Mouse (Mus musculus) gastrocnemius, postnatal 36 days (tissue): Measurements from ENCODE around the gene Mea1. TPM values are rescaled to one million over a fixed set of nuclear protein-coding genes. Genes with fewer than 3 reads are reported as not detected.

Experiments
- DNase-seq, 2 experiments: peaks; one replicate each; pipeline ENCODE4 v3.0.0; 2022
- intact Hi-C: fragments of 180-260 bp; cut with DNase I; formaldehyde crosslinking; loops from one replicate; pipeline ENCODE4 v1.15.1; 2025
- total RNA-seq, 2 experiments: library from RNA; stranded (reverse); gene quantifications; 2 replicates each; pipeline ENCODE4 v1.2.3; 2021

Mea1 gene
- total RNA-seq, 2 experiments from 2014 or later = 29.8 to 39.0 TPM

GRCm38 (mm10) chr17:46701489-46701888 lies 22.9 kb downstream of the Mea1 start:
- DNase-seq = no peak
- intact Hi-C loops = no loop called here

GRCm38 (mm10) chr17:46702100-46702499 lies 23.5 kb downstream of the Mea1 start:
- intact Hi-C loops = loop anchor here (2.0 kb wide), 1 partner anchor 15 kb away; no protein-coding TSS in a partner anchor
- DNase-seq = no peak

GRCm38 (mm10) chr17:46702506-46702905 lies 23.9 kb downstream of the Mea1 start:
- no peak for DNase-seq
- intact Hi-C loops = loop anchor here (2.0 kb wide), 1 partner anchor 16 kb away; no protein-coding TSS in a partner anchor

- no peak for DNase-seq
- intact Hi-C loops = loop anchor here (2.0 kb wide), 1 partner anchor 17 kb away; no protein-coding TSS in a partner anchor
Measured at GRCm38 (mm10) chr17:46703971-46704886, 25.6 kb downstream of the Mea1 start.

GRCm38 (mm10) chr17:46704887-46705835 lies 26.6 kb downstream of the Mea1 start, which contains the start of gene Ppp2r5d:
TSS of gene Ppp2r5d (minus strand) at chr17:46705111.
- DNase-seq = peak; percentile 96 to 97
- intact Hi-C loops = no loop called here

- intact Hi-C loops = no loop called here
Measured at GRCm38 (mm10) chr17:46706375-46707089, 27.9 kb downstream of the Mea1 start.

GRCm38 (mm10) chr17:46710959-46711597 lies 32.5 kb downstream of the Mea1 start, which contains the start of gene Pex6:
TSS of gene Pex6 (plus strand) at chr17:46711463.
- peak; percentile 86 to 91 for DNase-seq
- intact Hi-C loops = loop anchor here (5.0 kb wide), 1 partner anchor 34 kb away; the partner anchor contains the start of gene Mea1

More at GRCm38 (mm10) chr17:46706375-46707089, 27.9 kb downstream of the Mea1 start:
- DNase-seq = no peak

GRCm38 (mm10) chr17:46711612-46712271 lies 33.1 kb downstream of the Mea1 start:
- peak; percentile 35 to 50 for DNase-seq
- intact Hi-C loops = loop anchor here (5.0 kb wide), 1 partner anchor 34 kb away; the partner anchor contains the start of gene Mea1

- intact Hi-C loops = loop anchor here (5.0 kb wide), 1 partner anchor 35 kb away; the partner anchor contains the start of gene Mea1
Measured at GRCm38 (mm10) chr17:46712442-46712841, 33.8 kb downstream of the Mea1 start.

GRCm38 (mm10) chr17:46713849-46714248 lies 35.3 kb downstream of the Mea1 start:
- intact Hi-C loops = loop anchor here (5.0 kb wide), 1 partner anchor 37 kb away; the partner anchor contains the start of gene Mea1

More at GRCm38 (mm10) chr17:46712442-46712841, 33.8 kb downstream of the Mea1 start:
- no peak for DNase-seq

GRCm38 (mm10) chr17:46714756-46715481 lies 36.3 kb downstream of the Mea1 start:
- intact Hi-C loops = loop anchor here (5.0 kb wide), 2 partner anchors 38 to 138 kb away; partner anchors contain the start of gene Mea1

More at GRCm38 (mm10) chr17:46713849-46714248, 35.3 kb downstream of the Mea1 start:
- DNase-seq = no peak

GRCm38 (mm10) chr17:46721077-46721476 lies 42.5 kb downstream of the Mea1 start:
- intact Hi-C loops = loop anchor here (5.0 kb wide), 2 partner anchors 79 to 884 kb away; no protein-coding TSS in a partner anchor
- DNase-seq = no peak

More at GRCm38 (mm10) chr17:46714756-46715481, 36.3 kb downstream of the Mea1 start:
- no peak for DNase-seq

- DNase-seq = no peak
- intact Hi-C loops = loop anchor here (5.0 kb wide), 3 partner anchors 82 to 887 kb away; no protein-coding TSS in a partner anchor
Measured at GRCm38 (mm10) chr17:46724477-46725084, 46.0 kb downstream of the Mea1 start.

GRCm38 (mm10) chr17:46725273-46725672 lies 46.7 kb downstream of the Mea1 start:
- intact Hi-C loops = loop anchor here (5.0 kb wide), 1 partner anchor 198 kb away; no protein-coding TSS in a partner anchor
- DNase-seq = no peak

GRCm38 (mm10) chr17:46725731-46726645 lies 47.4 kb downstream of the Mea1 start:
- no peak for DNase-seq
- intact Hi-C loops = loop anchor here (5.0 kb wide), 1 partner anchor 199 kb away; no protein-coding TSS in a partner anchor

GRCm38 (mm10) chr17:46727271-46727670 lies 48.7 kb downstream of the Mea1 start:
- DNase-seq = no peak
- intact Hi-C loops = loop anchor here (5.0 kb wide), 1 partner anchor 200 kb away; no protein-coding TSS in a partner anchor
